Mouse (Mus musculus): Measurements from ENCODE around the gene Eif4e.
A peak's percentile ranks its signal among the peaks of the same experiment; 100 is the strongest.

The Eif4e gene

DNA sequence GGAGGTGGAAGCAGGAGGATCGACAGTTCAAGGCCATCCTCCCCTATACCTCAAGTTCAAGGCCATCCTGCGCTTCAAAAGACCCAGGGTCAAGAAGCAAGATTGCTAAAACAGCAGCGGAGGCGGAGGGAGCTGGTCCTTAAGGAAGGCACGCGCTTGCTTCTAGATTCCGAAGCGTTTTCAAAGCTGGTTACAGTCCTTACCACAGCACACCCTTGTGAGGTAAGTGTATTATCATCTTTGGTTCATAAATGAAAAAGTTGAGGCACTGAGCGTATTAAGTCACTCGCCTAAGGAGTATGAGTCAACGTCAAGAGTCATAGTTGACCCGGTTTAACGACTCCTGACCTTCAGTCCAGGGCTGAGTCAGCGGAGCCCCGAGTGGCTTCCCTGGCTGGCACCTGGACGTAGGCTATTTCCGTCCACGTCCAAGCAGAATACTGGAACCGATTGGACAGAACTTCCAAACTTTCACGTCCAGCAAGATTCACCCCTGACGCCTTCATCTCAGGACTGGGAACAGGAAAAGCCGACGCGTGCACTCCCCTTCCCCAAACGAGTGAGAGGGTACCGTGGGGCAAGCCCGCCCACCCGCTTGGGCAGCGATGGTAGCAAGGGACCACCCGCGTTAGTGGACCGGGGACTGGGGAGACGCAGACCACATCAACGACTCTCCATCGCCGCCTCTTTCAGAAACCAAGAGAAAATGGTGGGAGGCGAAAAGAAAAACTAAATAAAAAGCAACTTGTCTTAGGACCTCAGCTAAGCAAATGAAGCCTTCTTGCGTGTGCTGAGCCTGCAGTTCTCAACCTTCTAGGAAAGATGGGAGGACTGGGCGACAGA lies at the start of gene Eif4e:
Gene Eif4e (plus strand): TSS at position 107 of the 843 bp plus-strand sequence.
- DNase-seq (ENCODE audit: low read depth, low spot score): peak; percentile 60

DNA sequence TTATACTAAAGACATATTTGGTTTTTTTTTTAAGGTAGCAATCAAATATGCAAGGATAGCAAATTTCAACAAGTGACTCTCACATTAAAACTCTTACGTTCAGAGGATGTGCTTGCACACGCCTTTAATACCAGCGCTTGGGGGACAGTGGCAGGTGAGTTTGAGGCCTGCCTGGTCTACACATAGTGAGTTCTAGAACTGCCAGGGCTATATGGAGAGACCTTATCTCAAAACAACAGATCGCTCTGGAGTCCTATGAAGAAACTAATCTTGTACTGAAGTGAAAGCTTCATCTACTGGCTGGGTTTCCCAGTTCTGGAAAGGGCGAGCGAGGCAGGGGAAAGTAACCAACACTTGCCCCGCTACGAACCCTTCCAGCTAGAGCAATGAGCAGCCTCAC lies 46.5 kb upstream of the Eif4e start:
- no peak for DNase-seq (ENCODE audit: low read depth, low spot score)

DNA sequence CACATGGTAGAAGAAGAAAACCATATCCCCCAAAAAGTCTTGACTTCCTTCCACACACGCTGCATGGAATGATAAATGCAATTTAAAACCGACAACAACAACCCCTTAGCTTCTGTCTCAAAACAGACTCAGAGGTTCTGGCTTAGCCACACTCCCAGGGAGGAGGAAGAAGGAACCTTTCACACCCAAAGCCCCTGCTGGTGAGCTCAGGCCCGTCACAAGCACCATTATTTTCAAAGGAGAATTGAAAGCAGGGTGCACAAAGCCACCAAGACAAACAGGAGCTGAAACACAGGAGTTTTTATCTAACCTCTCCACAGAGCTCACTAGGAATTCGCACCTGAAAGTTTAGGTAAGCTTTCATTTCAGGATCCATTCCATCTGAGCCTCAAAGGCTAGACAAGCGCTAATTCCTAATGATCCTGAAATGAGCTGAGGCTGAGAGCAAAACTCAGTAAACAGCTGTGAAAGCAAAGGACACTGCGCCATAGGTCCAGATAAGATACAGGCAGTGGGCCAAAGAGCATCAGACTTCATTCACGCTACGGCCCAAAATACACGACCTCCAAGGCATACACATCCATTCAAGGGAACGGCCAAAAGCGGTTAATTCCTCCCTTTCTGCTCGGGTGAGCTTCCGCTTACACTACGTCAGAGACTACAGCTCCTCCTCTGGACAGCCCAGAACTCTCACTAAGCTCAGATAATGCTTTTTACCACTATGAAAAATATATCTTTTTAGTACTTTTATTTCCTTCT lies 44.3 kb upstream of the Eif4e start:
- DNase-seq (ENCODE audit: low read depth, low spot score): peak; percentile 23

DNA sequence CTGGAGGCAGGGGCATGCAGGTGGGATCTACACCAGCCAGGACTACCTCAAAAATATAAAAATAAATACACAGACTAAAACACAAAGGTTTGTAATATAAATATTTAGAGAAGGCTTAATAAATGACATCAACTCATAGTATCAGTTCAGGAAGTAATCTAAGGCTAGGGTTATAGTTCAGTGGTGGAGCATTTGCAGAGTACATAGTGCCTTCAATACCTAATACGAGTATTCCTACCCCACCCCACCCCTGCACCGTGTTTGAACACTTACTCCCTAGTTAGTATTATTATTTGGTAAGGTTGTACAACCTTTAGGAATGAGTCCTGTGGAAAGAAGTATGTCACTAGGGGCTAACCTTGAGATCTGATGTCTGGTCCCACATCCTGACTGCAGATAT lies 42.7 kb upstream of the Eif4e start:
- no peak for DNase-seq (ENCODE audit: low read depth, low spot score)

DNA sequence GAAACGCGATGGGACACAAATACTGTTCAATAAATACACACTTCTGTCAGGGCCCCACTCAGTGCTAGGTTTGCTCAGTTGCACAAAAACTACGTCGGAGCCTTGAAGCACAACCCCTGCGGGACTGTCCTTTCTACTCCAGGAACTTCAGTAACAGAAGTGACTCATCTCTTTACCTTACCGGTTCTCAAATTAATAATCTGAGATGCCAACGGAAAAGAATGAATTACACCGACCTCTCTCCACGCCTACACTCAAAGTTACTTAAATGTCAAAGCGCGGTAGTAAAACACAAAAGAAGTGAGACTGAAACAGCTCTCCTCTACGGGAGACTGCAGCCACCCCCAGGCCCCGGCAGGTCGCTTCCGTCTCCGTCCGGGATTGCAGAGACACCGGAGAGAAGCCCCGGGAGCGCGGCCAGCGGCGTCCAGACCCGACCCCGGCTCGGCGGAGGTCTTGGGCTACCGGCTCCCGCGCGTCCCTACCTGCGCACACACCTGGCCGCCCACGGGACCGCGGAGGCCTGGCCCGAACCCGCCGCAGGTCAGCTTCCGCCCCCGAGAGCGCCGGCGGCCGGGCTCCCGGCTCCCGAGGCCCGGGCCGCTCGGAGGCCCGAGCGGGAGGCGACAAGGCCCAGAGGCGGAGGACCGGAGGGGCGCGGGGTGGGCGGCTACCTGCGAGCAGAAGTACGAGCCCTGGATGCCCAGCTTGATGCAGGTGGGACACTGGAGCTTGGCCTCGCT lies 37.2 kb upstream of the Eif4e start:
- DNase-seq (ENCODE audit: low read depth, low spot score): peak; percentile 45

DNA sequence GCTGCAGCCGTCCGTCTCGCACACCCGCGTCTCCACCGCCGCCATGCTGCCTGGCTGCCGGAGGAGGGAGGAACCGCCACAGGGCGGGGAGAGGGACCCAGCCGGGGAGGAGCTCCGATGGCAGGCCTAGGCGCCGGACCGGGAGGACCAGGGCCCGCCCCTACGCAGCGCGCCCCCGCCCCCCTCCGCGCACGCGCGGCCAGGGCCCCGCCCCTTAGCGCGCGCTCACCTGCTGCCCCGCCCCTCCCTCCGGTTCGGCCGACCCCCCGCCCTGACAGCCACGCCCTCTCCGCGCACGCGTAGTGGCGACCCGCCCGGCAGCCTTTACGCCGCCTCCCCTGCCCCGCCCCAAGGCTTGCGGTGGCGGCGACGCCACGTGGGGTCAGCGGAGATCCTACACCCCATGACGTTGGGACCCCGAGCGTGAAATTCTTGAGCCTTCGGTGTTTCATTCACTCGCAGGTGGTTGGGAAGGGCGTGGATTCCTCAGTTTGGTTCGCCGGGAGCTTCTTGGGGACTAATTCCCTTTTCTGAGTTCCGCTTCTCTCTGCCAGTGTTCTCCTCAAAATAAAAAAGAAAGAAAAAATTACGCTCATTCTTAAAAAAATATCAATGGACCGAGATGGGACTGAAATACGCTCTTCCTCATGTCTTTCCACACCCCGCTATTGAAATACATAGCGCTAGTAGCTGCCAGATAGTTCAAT lies 36.5 kb upstream of the Eif4e start, which contains the start of gene Metap1:
Gene Metap1 (minus strand): TSS at position 189 of the 707 bp plus-strand sequence.
- peak; percentile 91 for DNase-seq (ENCODE audit: low read depth, low spot score)

DNA sequence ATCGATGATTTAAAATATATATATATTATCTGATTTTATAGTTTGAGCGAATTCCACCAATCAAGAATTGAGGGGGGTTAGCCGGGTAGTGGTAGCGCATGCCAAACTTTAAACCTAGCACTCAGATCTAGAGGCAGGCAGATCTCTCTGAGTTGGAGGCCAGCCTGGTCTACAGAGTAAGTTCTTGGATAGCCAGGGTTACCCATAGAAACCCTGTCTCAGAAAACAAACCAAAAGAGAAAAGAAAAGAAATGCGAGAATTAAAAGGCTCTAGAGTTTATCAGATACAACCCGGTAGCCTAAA lies 36.0 kb upstream of the Eif4e start:
- no peak for DNase-seq (ENCODE audit: low read depth, low spot score)

DNA sequence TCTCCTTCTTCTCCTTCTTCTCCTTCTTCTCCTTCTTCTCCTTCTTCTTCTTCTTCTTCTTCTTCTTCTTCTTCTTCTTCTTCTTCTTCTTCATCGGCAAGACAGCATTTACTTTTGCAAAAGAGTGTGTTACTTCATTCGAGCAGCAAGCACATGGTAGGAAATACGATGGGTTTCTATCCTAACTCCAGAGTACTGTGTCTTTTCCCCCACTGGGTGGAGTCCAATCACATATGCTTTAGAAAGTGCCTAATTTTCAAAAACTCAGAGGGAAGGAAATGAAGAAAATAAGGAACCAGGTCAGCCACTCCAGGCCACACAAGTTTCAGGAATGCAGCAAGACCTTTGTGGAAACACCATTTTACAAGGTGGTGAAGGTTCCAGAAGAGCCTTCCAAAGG lies 32.3 kb upstream of the Eif4e start:
- no peak for DNase-seq (ENCODE audit: low read depth, low spot score)

DNA sequence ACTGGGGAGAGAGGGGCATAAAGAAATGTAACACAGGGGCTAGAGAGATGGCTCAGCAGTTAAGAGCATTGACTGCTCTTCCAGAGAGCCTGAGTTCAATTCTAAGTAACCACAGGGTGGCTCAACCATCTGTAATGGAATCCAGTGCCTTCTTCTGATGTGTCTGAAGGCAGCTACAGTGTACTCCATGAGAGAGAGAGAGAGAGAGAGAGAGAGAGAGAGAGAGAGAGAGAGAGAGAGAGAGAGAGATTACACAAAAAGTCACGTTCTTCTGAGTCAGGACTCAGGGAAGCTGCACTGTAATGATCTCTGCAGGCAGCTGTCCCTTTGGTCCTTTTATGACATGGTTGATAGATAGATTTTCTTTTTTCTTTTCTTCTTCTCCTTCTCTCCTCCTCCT lies 31.4 kb upstream of the Eif4e start:
- DNase-seq (ENCODE audit: low read depth, low spot score): no peak

DNA sequence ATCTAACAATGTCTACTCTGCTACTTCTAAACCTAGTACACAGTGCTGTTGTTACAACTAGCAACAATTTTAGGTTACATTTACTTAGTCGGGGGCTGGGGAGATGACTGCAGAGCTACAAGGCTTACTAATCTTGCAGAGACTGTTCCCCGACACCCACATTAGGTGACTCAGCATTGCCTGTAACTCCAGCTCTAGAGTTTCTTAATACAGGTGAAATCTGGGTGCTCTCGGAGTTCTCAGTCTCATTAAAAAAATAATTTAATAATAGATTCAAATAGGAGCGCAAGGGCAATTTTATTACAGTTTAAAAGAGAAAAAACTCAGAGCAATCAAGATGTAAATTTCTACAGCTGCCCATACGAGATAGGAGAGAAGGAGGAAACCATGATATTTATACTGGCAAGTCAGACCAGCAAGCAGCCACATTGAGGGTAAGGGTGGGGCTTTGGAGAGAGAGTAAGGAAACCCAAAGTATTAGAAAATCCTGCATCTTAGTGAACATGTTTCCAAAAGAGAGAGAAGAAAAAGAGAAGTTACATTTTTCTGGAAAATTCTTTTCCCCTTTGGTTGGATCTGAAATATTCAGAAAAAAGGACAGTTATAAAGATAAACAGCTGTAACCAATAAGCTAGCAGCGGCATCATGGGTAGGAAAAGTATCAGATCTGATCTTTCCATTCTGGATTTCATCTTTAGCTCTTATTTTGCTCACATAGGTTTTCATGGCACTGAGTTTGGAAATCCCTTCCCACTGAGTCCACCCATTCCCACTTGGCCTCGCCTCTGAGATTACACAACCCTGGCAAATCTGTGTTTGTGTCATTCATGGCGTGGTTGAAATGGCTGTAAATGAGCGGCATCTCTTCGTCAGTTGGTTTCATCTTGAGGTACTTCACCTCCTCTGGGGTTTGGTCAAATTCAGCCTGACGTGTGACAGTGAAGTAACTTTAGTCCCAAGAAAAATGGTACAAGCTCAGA lies 30.5 kb upstream of the Eif4e start:
- no peak for DNase-seq (ENCODE audit: low read depth, low spot score)

DNA sequence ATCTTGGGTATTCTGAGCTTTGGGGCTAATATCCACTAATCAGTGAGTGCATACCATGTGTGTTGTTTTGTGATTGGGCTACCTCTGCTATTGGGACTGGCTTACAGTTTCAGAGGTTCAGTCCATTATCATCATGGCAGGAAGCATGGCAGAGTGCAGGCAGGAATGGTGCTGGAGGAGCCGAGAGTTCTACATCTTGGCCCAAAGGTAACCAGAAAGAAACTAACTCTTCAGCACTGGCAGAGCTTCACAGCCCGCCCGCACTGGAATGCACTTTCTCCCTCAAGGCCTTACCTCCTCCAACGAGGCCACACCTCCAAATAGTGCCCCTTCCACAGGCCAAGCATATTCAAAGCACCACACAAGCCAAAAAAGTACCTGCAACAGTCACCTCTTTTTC lies 27.2 kb upstream of the Eif4e start:
- no peak for DNase-seq (ENCODE audit: low read depth, low spot score)

DNA sequence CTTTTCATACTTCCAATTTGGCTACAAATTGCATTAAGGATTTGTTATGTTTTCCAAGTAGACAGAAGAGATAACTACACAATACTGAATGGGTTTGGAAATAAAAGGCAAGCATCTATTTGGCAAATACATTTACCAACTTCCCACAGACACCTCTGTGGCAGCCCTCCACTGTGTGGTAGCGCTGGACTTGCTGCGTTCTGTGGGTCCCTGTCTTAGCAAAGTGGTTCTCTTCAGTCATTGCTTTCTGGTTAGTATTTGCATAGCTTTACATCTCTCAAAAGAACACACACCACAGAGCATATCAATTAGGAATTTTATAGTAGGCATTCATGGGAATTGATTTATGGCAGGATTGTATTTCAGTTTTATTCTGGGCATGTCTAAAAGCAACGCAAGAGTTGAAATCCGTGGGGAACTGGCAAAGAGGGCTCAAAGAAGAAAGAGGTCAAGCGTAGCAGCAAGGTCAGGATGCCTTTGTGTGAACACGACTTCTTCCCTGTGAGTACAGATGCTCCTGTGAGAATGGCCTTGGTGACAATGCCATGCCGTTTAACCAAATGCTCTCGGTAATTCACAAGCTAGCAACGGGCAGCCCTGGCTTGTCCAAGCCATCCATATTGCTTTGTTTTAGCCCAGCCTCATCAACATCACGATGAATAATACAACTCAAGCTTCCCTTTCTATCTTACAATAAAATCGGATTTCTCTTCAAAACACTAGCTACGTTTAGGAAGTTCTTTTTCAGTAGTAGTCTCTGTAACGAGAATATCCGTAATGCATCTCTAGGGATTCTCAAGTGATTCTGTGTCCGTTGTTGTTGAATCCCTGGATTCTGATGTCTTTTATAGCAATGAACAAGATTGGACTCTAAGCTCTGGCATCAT lies 25.9 kb upstream of the Eif4e start:
- no peak for DNase-seq (ENCODE audit: low read depth, low spot score)

DNA sequence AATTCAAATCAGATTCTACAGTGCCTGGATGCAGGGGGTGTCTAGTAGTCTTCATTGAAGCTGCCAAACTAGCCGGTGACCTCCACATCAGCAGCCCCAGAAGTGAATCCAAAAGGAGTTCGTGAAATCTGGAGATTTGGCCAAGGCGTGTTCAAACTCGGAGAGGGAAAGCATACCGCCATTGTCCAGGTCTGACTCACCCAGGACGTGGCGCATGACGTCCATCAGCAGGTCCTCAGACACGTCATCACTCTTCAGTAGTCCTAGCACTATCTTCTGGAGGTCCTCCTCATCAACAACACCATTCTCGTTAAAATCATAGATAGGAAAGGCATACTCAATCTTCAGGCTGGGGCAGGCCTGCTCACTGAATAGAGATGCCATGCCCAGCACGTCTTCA lies 22.2 kb upstream of the Eif4e start:
- DNase-seq (ENCODE audit: low read depth, low spot score): no peak

DNA sequence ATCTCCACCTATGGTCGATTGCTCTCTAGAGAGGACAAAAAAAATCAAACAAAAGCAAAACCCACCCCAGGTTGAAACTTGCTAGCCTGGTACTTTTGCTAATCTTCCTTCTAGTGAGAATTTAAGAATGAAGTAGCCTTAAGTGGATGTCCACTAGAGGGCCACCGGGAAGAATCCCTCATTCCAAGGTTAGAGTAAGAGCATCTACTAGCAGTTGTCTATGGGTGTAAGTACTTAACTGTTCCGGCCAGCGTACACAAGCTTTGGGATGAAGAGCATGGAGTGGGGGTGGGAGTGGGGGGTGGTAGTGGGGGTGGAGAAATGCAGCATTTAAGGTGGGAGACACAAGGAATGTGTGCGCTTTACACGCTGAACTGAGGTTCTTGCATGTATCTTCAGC lies 19.2 kb upstream of the Eif4e start:
- DNase-seq (ENCODE audit: low read depth, low spot score): peak; percentile 46

DNA sequence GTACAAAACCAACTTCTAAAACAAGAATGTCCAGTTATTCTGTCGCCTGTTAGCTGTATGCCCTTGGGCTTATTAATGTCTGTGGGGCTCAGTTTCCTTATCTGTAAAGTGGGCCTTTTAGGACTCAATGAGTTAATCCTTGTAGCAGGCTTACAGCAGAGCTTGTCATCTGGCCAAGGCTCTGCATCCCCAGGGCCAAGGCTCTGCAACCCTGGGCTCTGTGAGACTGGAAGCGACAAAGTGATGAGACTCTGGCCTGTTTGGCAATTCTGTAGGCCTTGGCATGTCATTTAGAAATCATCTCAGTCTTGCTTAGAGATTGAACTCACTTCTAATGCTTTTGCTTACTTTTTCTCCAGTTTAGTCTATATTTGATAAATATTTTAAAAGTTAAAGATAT lies 16.4 kb upstream of the Eif4e start:
- DNase-seq (ENCODE audit: low read depth, low spot score): no peak

DNA sequence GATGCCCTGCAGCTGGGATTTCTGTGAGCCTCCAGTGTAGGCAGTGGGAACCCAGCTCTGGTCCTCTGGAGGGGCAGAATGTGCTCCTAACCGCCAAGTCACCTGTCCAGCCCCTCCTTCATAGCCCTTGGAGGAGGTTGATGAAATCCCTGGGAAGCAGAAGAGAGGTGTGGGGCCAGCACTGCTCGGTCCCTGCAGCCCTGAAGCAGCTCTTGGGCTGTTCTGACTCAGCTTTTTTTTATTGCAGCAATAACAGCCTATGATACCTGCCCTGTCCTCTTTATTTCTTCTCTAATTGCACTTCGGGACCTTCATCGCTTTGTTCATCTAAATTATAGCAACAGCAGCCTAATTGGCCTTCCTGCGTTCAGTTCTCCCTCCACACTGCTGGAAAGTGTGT lies 15.5 kb upstream of the Eif4e start:
- no peak for DNase-seq (ENCODE audit: low read depth, low spot score)

DNA sequence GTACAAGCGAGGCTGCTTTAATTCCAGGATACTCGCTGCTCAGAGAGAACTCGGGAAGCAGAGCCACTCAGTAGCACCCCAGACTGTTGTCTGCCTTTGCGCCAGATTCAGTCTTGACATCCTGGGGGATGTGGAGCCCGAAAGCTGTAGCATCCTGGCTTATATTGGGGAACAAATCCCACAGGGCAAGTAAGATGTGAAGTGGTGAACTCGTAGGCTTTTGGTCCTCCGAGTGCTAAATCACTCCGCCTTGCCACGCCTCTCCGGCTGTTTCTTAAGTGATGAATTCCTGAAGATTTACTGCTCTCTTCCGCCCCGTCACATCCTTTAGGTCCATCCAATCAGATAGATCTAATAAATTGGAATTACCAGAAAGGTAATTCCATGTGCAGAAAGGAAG lies 12.7 kb upstream of the Eif4e start:
- peak; percentile 9 for DNase-seq (ENCODE audit: low read depth, low spot score)

DNA sequence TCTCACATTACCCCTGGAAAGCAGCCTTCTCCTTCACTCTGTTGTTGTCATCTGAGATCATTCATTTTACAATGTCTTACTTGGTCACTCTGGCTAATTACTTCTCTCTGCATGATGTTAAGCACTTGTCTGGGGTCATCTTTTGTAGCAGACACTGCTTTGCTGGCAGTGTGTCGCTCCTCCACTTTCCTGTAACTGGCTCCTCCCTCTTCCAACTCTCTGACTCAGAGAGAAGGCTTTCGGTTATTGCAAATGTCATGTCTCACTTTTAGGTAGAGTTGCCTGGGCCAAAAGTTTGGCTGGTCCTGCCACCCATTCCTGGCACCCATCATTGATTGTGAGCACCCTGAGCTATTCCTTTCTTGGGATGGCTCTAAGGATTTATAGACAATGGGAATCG lies 11.2 kb upstream of the Eif4e start:
- DNase-seq (ENCODE audit: low read depth, low spot score): no peak

DNA sequence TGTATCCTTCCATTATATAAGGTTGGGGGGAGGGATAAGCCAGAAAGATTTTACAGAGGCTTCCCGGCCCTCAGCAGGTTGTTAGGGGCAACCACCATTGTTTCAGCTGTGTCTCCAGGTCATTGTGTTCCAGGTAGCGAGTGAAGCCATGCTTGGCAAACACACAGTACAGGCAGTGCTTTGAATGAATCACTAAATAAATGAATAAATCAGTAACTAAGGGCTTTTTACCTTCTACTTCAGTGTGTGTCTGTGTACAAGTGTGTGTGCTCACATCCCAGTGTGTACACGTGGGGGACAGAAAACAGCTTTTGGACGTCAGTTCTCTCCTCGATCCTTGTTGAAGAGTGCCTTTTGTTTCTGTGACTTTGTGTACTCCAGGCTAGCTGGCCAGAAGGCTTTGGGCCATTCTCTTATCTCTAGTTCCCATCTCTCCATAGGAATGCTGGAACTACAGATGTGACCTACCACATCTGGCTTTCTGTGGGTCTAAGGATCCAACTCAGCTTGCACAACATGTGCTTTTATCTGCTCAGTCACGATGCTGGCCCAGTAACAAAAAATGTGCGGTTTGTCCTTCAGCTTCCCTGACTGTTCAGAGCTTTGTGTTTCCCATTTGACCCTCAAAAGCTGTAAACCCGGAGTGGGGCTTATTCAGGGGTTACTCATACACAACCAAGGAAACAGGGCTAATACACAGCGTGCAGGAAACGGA lies 10.2 kb upstream of the Eif4e start:
- DNase-seq (ENCODE audit: low read depth, low spot score): peak; percentile 59
